Mouse (Mus musculus) intestine, postnatal 0 days (tissue): ENCODE data around the gene Dnajc8. TPM values are rescaled to one million over a fixed set of nuclear protein-coding genes. Genes with fewer than 3 reads are reported as not detected.
A peak's percentile ranks its signal among the peaks of the same experiment; 100 is the strongest.
"Not testable (repeated sequence)": the region's sequence is repeated elsewhere in the genome, so short reads cannot be mapped to it uniquely, and the experiment has no call there.

Experiments
- ATAC-seq: fragments of 200-750 bp; cut with Nextera tagmentation; 2 replicates; pipeline ENCODE4 v1.8.0; 2017; ENCODE audit warnings: mild to moderate bottlenecking, moderate TSS enrichment, moderate library complexity
- H3K27ac ChIP-seq: fragments of 300-500 bp; sonication (generic); 2 replicates; pipeline ENCODE4 v1.5.1; 2014; ENCODE audit warnings: mild to moderate bottlenecking, low read depth, low read length, moderate library complexity
- H3K27me3 ChIP-seq: fragments of 300-500 bp; sonication (generic); replicated peaks from 2 replicates; pipeline ENCODE4 v1.6.1; 2014; ENCODE audit warnings: low read length, mixed read lengths; ENCODE audit not compliant: control insufficient read depth, insufficient read depth
- H3K36me3 ChIP-seq: fragments of 300-500 bp; sonication (generic); 2 replicates; pipeline ENCODE4 v1.6.1; 2014; ENCODE audit warnings: mild to moderate bottlenecking, moderate library complexity; ENCODE audit not compliant: control insufficient read depth, insufficient read depth
- H3K4me1 ChIP-seq: fragments of 300-500 bp; sonication (generic); replicated peaks from 2 replicates; pipeline ENCODE4 v1.6.1; 2014; ENCODE audit warnings: antibody characterized with exemption, low read length, mixed read lengths; ENCODE audit not compliant: control insufficient read depth, insufficient read depth
- H3K4me2 ChIP-seq: fragments of 300-500 bp; sonication (generic); replicated peaks from 2 replicates; pipeline ENCODE4 v1.6.1; 2014; ENCODE audit warnings: low read depth, mild to moderate bottlenecking, moderate library complexity
- H3K4me3 ChIP-seq: fragments of 300-500 bp; sonication (generic); 2 replicates; pipeline ENCODE4 v1.5.1; 2014; ENCODE audit warnings: low read depth, low read length
- H3K9ac ChIP-seq: fragments of 300-500 bp; sonication (generic); 2 replicates; pipeline ENCODE4 v1.6.1; 2014; ENCODE audit warnings: mild to moderate bottlenecking, low read depth, low read length
- H3K9me3 ChIP-seq: fragments of 300-500 bp; sonication (generic); 2 replicates; pipeline ENCODE4 v1.6.1; 2016; ENCODE audit warnings: mixed run types; ENCODE audit not compliant: control insufficient read depth
- CTCF ChIP-seq: sonication (generic); IDR thresholded peaks from 2 replicates; pipeline ENCODE4 v1.5.1; 2016; ENCODE audit warnings: low read depth, mild to moderate bottlenecking, control low read depth, antibody characterized with exemption, moderate library complexity
- whole genome bisulfite sequencing: fragments of 180-500 bp; shearing (Covaris S2); extraction: QIAGEN DNeasy Blood & Tissue Kit; methylation state at CpG from one replicate; pipeline ENCODE4 v1.1.7; 2014; 5-methylcytosine and 5-hydroxymethylcytosine counted together
- polyA plus RNA-seq: library from polyadenylated mRNA; unstranded; fragments of >200 nt; fragmentation: Nextera tagmentation; extraction: Ambion mirVana; gene quantifications from 2 replicates; pipeline ENCODE4 v1.2.1, GENCODE M21; 2015

The Dnajc8 gene
- polyA plus RNA-seq, 1 experiment from 2014 or later, result 119 TPM

GRCm38 (mm10) chr4:132539481-132539880 is 4.1 kb downstream of the Dnajc8 start:
- Histone ChIP-seq H3K27ac (peak overlapping the region; percentile 7; the same call in 1 of the 2 replicates), H3K4me2 (no peak overlapping the region), H3K9ac (no peak overlapping the region), H3K9me3 (no peaks in the 10 kb centered on the region), H3K4me1 (no peaks in the 10 kb centered on the region; the same call in 1 of the 2 replicates), H3K36me3 (peaks cover 58% of the 10 kb centered on the region), H3K4me3 (no peak overlapping the region), H3K27me3 (no peaks in the 10 kb centered on the region)
- 86% methylated on average over 5 of the region's 5 CpGs for WGBS
- ATAC-seq, result no peak
- TF ChIP-seq CTCF, result no peak

GRCm38 (mm10) chr4:132541413-132541812 is 6.1 kb downstream of the Dnajc8 start:
- Histone ChIP-seq H3K4me1 (no peaks in the 10 kb centered on the region; the same call in 1 of the 2 replicates), H3K36me3 (peaks cover 67% of the 10 kb centered on the region), H3K4me2 (no peak overlapping the region), H3K9ac (no peak overlapping the region), H3K9me3 (no peaks in the 10 kb centered on the region), H3K27me3 (no peaks in the 10 kb centered on the region), H3K4me3 (no peak overlapping the region), H3K27ac (no peak overlapping the region)
- no peak for TF ChIP-seq CTCF
- ATAC-seq, result no peak
- WGBS, result 83% methylated on average over 4 of the region's 4 CpGs

- no peak for ATAC-seq
- H3K4me3 ChIP-seq, result no peak overlapping the region
- 40% methylated on average over 1 of the region's 1 CpGs for WGBS
Measured at GRCm38 (mm10) chr4:132542724-132543123, 7.4 kb downstream of the Dnajc8 start.

GRCm38 (mm10) chr4:132545851-132546250 is 10.5 kb downstream of the Dnajc8 start:
- H3K27ac ChIP-seq, result no peak overlapping the region
- no peaks in the 10 kb centered on the region for H3K4me1 ChIP-seq
- H3K27me3 ChIP-seq, result no peaks in the 10 kb centered on the region
- peaks cover 76% of the 10 kb centered on the region for H3K36me3 ChIP-seq
- TF ChIP-seq CTCF, result peak; percentile 85
- H3K4me3 ChIP-seq, result no peak overlapping the region
- H3K9me3 ChIP-seq, result no peaks in the 10 kb centered on the region
- H3K9ac ChIP-seq, result no peak overlapping the region
- WGBS, result 22% methylated on average over 8 of the region's 8 CpGs
- peak; percentile 53; the same call in 1 of the 2 replicates for ATAC-seq
- no peak overlapping the region for H3K4me2 ChIP-seq

More at GRCm38 (mm10) chr4:132542724-132543123, 7.4 kb downstream of the Dnajc8 start:
- H3K27me3 ChIP-seq, result no peaks in the 10 kb centered on the region
- peaks cover 77% of the 10 kb centered on the region for H3K36me3 ChIP-seq
- TF ChIP-seq CTCF, result no peak
- H3K9me3 ChIP-seq, result no peaks in the 10 kb centered on the region
- no peak overlapping the region for H3K27ac ChIP-seq
- H3K4me2 ChIP-seq, result no peak overlapping the region
- no peak overlapping the region for H3K9ac ChIP-seq
- H3K4me1 ChIP-seq, result no peaks in the 10 kb centered on the region

- Histone ChIP-seq H3K4me3 (no peak overlapping the region), H3K36me3 (peaks cover 43% of the 10 kb centered on the region), H3K4me1 (no peaks in the 10 kb centered on the region), H3K27ac (no peak overlapping the region; the same call in 1 of the 2 replicates), H3K9me3 (no peaks in the 10 kb centered on the region), H3K4me2 (no peak overlapping the region), H3K9ac (no peak overlapping the region), H3K27me3 (no peaks in the 10 kb centered on the region)
- WGBS, result 45% methylated on average over 5 of the region's 5 CpGs
- peak; percentile 51; the same call in 1 of the 2 replicates for ATAC-seq
- peak; percentile 25; the same call in 1 of the 2 replicates for TF ChIP-seq CTCF
Measured at GRCm38 (mm10) chr4:132554221-132554620, 18.9 kb downstream of the Dnajc8 start.

GRCm38 (mm10) chr4:132554653-132555052 is 19.3 kb downstream of the Dnajc8 start:
- Histone ChIP-seq H3K9ac (no peak overlapping the region), H3K4me3 (no peak overlapping the region), H3K27me3 (no peaks in the 10 kb centered on the region), H3K9me3 (no peaks in the 10 kb centered on the region), H3K4me2 (no peak overlapping the region), H3K36me3 (peaks cover 39% of the 10 kb centered on the region), H3K27ac (no peak overlapping the region; the same call in 1 of the 2 replicates), H3K4me1 (no peaks in the 10 kb centered on the region)
- TF ChIP-seq CTCF, result no peak
- ATAC-seq, result peak; percentile 58
- WGBS, result 44% methylated on average over 8 of the region's 8 CpGs

- not testable (repeated sequence) for H3K4me2 ChIP-seq, H3K9me3 ChIP-seq, ATAC-seq, H3K4me3 ChIP-seq, H3K27ac ChIP-seq, H3K27me3 ChIP-seq, H3K9ac ChIP-seq, H3K4me1 ChIP-seq
- 92% methylated on average over 7 of the region's 7 CpGs for WGBS
- H3K36me3 ChIP-seq, result peaks cover 33% of the 10 kb centered on the region
Measured at GRCm38 (mm10) chr4:132555550-132555949, 20.2 kb downstream of the Dnajc8 start.
